Mouse (Mus musculus): ENCODE measurements around the gene Dpp6.

DNA sequence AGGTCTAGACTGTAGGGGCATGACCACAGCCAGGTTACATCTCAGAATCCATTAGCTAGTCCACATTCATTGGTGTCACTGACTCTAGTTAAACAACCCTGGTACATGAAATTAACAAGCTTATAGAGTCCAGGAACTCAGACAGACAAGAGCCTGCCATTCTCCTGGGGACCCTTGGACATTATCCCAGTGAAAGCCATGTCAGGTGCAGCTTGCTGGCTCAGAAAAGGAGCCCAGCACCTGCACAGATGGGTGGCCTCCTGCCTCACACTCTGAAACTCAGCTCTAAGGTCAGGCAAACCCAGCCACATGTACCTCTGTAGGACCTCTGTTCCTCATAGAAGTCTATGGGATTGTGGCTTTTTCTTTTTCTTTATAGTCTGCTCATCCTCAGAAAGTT, 701.7 kb downstream of the Dpp6 start:
- TF ChIP-seq CTCF (IDR thresholded peaks at IDR 0.05; ENCODE audit: low read depth) (no peak), EP300 (optimal IDR thresholded peaks at IDR 0.05) (no peak)
